Mouse (Mus musculus) cerebellum, adult 18-20 months (tissue): ENCODE data around the gene Brd4.

ENCODE experiments used
- DNase-seq, 2 experiments: peaks; one replicate each; pipeline ENCODE4 v3.0.0; 2021

The Brd4 gene

DNA sequence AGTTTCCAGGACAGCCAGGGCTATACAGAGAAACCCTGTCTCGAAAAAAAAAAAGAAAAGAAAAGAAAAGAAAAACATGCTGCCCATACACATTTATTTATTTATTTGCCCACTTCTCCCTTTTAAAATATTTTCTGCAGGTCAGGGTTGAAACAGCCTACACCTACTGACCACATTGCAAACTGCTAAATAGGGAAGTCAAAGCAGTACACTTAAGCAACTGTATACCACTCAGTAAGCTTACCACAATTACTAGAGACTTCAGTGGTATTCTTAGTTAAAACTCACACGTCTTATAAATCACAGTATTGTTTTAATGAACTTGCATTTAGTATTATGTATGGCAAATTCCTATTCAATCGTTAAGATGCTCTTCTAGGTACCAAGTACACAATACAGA, 3.9 kb downstream of the Brd4 start:
- no peak for DNase-seq

DNA sequence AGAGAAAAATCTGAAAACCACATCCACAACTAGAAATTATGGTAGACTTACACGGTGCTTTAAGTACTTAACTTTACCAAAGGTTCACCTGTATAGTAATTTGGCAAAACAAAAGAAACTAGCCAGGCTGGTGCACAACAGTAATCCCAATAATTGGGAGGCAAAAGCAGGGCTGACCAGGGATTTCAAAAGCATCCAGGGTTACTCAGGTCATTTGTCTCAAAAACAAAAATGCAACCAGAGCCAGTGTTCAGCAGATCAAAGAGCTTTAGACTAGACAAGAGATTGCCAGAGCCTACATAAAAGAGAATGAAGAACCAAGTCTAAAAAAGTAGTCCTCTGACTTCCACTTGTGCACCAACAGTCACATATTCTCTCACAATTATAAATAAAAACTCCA, 7.3 kb downstream of the Brd4 start:
- no peak for DNase-seq

DNA sequence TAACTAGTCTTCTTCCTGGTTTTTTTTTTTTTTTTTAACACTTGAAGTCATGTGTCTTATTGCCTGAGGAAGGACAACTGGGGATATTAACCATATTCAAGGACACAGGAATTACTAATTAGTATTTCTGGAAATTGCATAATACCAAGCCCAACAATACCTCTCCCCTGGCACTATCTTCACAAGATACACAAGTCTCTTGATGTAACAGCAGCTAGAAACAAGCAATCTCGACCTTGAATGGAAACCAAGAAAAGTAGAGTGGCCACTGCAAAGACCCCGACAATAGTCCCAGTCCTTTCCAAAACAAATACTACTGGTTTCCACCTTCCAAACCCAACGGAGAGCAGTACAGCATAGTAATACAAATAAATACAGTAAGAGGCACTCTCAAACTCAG, 9.0 kb downstream of the Brd4 start:
- DNase-seq: no peak

GRCm38 (mm10) chr17:32269151-32269550, 15.4 kb downstream of the Brd4 start:
- DNase-seq: no peak

DNA sequence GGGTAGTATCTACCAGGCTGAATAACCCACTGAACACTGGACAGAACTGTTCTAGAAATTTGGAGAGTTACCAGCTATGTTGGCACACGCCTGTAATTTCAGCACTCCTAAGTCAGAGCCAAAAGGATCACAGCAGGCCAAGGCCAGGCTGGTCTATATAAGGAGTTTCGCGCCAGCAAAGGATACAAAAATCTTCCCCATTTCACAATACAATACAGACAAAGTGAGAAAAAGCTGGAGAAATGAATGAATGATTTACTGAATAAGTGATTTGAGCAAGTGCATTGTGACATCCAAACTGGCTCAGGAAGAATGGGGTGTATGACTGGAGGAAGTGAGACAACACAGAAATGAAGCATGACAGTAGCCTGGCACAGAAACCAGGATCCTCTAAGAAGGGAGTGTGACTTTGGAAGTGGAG, 16.0 kb downstream of the Brd4 start:
- peak; percentile 51 to 63 for DNase-seq

DNA sequence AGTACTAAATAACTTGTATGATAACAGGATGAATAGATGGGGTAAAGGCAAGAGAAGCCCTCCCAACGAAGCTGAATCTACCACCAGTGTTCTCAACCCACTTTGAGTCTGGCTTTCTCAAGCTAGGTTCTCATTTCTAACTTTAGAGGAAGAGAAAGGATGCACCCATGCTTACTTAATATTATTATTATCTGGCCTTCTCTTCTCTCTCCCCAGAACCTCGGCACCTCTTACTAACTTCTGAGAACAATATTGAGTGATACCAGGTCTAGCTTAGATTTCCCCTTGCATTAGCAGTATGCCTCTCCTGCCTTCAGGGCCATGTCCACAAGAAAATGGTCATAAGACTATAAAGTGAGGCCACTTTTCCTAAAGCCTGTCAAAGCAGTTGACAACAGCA, 16.4 kb downstream of the Brd4 start:
- no peak for DNase-seq

DNA sequence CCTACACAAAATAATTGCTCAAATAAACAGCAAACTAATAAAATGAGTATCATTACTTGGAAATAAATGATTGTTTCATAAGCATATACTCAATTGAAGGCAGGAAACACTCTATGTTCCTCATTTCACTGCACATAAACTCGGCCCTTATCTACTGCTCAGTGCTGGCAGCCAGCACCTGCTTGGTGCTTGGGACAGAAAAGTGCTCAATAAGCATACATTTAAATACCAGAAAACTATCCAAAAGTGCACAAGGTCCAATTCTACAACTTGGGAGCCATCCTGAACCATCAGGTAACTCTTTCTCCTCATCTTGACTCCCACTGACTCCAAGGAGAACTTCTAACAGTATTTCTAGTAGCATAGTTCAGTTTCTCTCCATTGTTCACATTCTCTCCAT, 16.9 kb downstream of the Brd4 start:
- no peak for DNase-seq

DNA sequence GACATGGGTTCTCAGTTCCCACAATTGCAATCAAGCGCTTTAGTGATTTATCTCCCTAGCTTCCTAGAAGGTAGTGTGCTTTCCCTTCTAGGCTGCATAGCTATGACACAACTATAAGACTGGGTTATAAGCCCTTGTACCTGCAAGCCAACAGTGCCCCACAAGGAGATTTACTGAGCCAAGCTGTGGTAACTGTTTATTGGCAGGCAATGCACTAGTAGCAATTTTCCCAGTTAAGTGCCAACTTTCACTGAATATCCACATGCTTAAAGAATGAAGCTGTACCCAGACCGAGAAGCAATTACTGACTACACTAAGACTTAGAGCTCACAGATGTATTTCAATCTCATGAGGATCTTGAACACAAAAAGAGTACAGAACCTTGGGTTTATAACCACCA, 20.9 kb downstream of the Brd4 start:
- DNase-seq: peak; percentile 31 to 60

DNA sequence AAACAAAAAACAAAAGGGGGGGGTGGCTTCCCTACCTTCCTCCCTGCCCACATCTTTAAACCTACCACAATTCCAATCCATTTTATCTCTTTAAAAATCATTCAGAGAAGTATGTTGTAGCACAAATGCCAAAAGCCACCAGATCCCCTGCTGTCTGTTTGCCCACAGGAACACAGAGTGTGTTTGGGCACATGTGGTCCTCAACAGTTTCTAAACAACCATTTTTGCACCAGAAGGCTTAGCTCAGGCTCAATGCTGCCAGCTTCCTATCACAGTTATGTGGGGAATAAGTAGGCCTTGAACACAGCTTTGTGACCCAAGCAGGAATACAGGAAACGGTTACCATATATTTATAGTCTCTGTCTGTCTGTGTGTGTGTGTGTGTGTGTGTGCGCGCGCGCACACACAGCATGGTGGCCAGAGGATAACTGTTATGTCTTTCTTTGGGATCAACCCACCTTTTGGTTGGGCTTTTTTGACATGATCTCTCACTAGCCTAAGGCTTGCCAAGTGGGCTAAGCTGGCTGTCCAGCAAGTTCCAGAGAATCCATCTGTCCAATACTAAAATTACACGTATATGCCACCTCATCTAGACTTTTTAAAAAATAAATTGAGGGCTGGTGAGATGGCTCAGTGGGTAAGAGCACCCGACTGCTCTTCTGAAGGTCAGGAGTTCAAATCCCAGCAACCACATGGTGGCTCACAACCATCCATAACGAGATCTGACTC, 21.5 kb downstream of the Brd4 start:
- DNase-seq: peak; percentile 31 to 36

DNA sequence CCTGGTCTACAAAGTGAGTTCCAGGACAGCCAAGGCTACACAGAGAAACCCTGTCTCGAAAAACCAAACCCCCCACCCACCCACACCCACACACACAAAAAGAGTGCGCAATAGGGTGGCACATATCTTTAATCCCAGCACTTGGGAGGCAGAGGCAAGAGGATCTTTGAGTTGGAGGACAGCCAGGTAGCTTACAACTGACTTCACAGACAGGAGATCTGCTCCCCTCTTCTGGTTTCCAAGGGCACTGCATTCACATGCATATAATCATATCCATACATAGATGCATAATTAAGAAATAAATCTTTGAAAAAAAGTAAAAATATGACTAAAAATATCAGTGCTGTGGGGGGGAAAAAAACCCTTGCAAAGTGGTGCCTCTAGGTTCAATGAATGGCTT, 25.7 kb downstream of the Brd4 start:
- no peak for DNase-seq

DNA sequence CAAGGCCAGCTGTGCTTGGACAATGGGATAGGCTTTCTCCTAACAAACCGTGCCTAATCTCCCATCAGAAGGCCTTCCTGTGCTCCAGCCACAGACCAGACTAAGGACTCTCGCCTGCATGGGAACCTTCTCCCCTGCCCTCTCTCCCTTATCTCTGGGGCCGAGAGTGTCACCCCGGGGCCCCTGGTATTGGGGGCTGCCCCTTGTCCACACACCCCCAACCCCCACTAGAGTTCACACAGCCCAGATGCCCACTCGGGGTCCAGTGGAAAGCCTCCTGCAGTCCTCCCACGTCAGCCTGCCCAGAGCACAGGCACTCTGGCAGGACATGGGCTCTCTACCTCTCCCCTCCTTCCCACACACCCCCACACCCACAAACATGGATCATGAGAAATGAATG, 26.6 kb downstream of the Brd4 start:
- no peak for DNase-seq

DNA sequence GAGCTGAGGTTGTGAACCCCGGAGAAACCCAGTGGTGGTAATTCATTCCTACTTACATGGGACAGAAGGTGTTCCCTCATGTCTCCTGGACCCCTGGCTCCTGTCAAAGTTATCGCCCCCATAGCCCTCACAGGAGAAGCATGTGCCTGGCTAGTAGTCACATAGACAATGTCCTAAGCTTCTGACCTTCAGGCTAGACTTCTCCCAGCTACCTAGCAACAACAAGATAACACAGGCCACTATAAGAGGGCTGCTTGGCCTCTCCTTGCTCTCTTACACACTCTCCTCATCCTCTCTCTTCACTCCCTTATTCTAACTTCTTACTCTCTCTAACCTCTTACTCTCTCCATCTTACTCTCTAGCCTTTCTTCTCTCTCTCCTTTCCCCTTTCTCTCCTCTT, 27.1 kb downstream of the Brd4 start:
- no peak for DNase-seq

- no peak for DNase-seq
Observed at GRCm38 (mm10) chr17:32256896-32257295, 27.6 kb downstream of the Brd4 start.

DNA sequence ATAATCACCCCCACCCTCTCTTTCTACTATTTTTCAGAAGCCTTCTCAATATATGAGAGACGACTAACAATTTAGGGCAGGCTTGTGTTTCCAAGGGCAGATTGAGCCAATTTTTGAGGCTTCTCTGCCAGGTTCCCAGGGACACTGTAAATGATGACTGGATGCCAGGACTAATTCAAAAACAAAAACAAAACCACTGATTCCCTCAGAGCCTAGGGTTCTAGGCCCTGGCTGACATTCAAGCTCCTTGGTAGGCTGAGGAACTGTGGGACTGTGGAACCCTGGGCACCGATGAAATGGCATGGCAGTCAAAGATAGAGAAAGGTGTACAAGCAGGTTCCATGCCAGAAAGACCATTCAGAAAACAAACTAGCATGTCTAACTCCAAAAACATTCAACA, 31.3 kb downstream of the Brd4 start:
- DNase-seq: peak; percentile 66 to 77

DNA sequence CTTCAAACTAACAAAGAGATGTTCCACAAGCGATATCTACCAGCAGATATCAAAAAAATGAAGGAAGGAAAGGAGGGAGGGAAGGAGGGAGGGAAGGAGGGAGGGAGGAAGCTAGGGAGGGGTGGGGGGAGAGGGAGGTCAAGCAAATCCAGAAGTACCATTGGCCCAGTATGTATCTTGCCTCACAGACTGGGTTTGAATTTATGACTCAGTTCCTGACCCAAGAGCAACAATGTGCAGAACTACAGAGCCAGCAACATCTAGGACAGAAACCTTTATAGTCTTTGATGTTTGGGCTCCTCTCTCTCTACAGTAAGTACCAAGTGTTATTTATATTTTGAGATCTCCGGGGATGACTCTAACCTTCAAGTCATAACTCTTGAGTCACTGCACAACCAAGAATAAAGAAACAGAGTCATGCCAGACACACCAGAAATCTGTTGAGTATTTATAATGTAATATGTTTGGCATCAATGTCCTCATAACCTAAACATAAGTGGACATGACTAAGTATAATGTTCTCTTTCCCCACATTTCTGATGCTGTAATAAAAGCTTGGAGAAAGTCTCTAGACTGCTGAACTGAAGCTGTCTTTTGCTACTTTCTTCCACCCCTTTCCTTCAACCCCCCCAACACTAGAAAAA, 32.6 kb downstream of the Brd4 start:
- DNase-seq: no peak

- DNase-seq: no peak
Observed at GRCm38 (mm10) chr17:32250066-32250465, 34.5 kb downstream of the Brd4 start.

DNA sequence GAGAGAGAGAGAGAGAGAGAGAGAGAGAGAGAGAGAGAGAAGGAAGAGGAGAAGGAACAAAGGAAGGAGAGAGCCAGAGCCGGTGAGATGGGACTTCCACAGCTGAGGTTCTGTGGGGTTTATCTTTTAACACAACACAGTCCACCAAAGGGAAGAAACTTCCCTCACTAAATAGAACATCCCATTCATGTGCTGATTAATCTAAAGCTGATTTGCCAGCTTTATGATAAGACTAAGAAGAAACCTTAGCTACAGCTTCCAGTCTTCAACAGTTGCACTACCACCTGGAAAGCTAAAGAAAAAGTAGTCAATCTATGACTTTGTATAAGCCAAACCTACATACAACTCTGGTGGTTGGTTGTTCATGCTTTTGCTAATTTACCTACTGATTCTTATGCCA, 36.3 kb downstream of the Brd4 start:
- no peak for DNase-seq

DNA sequence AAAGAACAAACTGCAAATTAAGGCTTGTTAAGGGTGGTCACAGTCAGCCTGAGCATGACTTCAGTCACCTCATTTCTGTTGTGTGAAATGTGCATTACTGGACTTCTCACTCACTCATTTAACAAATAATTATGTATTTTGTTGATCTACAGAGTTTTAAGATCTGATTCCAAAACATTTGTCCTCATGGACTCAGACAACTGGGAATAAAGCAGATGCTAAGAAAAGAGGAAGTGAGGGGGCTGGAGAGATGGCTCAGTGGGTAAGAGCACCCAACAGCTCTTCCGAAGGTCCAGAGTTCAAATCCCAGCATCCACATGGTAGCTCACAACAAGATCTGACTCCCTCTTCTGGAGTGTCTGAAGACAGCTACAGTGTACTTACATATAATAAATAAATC, 36.9 kb downstream of the Brd4 start:
- DNase-seq: no peak

GRCm38 (mm10) chr17:32246117-32246516, 38.4 kb downstream of the Brd4 start:
- no peak for DNase-seq

DNA sequence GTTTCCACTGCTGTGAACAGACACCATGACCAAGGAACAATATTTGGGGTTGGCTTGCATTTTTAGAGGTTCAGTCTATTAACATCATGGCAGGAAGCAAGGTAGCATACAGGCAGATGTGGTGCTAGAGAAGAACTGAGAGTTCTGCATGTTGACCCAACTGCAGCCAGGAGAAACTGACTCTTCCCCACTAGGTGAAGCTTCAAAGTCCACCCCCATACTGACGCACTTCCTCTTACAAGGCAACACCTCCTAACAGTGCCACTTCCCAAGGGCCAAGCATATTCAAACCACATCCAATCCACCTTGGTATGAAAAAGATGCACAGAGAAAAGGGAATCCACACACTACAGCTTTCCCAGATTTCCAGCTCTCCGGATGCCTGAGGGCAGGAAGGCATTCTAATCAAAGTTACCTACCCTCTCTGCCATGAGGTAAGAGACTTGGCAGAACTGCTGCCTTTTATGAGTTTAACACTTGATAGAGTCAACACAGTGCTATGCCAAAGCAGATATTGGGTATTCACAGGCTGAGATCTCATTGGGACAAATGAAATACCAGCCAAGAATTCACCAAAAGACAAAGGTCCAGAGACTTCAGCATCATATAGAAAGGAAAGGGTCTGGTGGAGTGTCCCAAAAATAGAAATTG, 43.5 kb downstream of the Brd4 start:
- no peak for DNase-seq

DNA sequence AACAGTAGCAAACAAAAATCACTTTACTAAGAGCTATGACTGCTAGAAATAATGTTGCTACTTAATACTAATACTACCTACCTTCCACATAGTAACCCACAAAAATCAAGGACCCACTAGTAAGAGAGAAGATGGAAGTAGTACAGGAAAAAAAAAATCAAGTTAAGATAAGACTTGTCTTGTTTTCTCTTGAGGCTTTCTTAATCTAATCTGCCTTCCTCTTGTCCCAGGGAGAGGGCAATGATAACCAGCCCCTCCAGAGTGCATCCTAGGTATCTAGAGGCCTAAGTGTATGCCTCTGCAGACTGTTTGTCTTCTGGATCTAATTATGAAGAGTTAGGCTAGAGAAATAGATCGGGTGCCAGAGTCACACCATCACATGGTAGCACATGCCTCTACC, 45.9 kb downstream of the Brd4 start:
- DNase-seq: no peak

- DNase-seq: peak; percentile 53 to 56
Observed at GRCm38 (mm10) chr17:32235534-32236191, 48.9 kb downstream of the Brd4 start.

GRCm38 (mm10) chr17:32233174-32233573, 51.3 kb downstream of the Brd4 start:
- peak; percentile 34 to 55 for DNase-seq

DNA sequence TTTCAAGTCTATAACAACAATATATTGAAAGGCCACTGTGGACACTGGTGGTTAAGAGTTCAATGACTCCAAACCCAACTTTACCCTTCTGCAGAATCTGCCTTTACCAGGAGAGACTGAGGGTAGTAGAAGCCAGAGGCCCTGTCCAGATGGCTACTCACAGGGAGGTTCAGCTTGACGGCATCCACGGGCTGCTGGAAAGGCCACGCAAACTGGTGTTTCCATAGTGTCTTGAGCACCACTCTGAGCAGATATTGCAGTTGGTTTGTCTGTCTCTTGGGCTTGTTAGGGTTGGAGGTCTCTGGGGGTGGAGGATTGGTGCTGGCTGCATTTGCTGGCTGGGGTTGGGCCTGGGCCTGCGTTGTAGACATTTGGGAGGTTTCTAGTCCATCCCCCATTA, 55.3 kb downstream of the Brd4 start:
- DNase-seq: peak; percentile 33 to 50
